Mouse (Mus musculus) heart, adult 2 months (tissue): ENCODE measurements around the gene Gm44511. TPM values are rescaled to one million over a fixed set of nuclear protein-coding genes. Genes with fewer than 3 reads are reported as not detected.

Source experiments
- DNase-seq, 2 experiments: peaks; one replicate each; pipeline ENCODE4 v3.0.0; 2021
- H3K27ac ChIP-seq: fragments of 200-600 bp; 2 replicates; pipeline ENCODE4 v1.8.1; 2022
- H3K27me3 ChIP-seq: fragments of 200-500 bp; 2 replicates; pipeline ENCODE4 v1.6.1; 2012; ENCODE audit warnings: mild to moderate bottlenecking, low read length, inconsistent platforms, mixed read lengths; ENCODE audit not compliant: control insufficient read depth, insufficient read depth
- H3K36me3 ChIP-seq: fragments of 200-500 bp; 2 replicates; pipeline ENCODE4 v1.6.1; 2012; ENCODE audit warnings: low read length, inconsistent platforms; ENCODE audit not compliant: control insufficient read depth, insufficient read depth
- H3K4me1 ChIP-seq: fragments of 200-500 bp; 2 replicates; pipeline ENCODE4 v1.6.1; 2011; ENCODE audit warnings: low read length; ENCODE audit not compliant: control insufficient read depth, insufficient read depth
- H3K4me3 ChIP-seq: fragments of 200-600 bp; 2 replicates; pipeline ENCODE4 v1.8.1; 2022
- H3K79me2 ChIP-seq: fragments of 200-500 bp; replicated peaks from 2 replicates; pipeline ENCODE4 v1.6.1; 2012; ENCODE audit warnings: mild to moderate bottlenecking, inconsistent platforms, low read length, moderate library complexity, mixed read lengths; ENCODE audit not compliant: control insufficient read depth, insufficient read depth
- H3K9ac ChIP-seq: fragments of 200-500 bp; 2 replicates; pipeline ENCODE4 v1.6.1; 2012; ENCODE audit warnings: low read depth, mild to moderate bottlenecking, control low read depth, inconsistent platforms, low read length, mixed read lengths
- CTCF ChIP-seq: fragments of 200-600 bp; IDR thresholded peaks from 2 replicates; pipeline ENCODE4 v1.8.1; 2022; ENCODE audit warnings: antibody characterized with exemption, mild to moderate bottlenecking, moderate library complexity
- EP300 ChIP-seq: fragments of 200-500 bp; IDR thresholded peaks from 2 replicates; pipeline ENCODE4 v1.6.1; 2011; ENCODE audit warnings: low read depth, low read length, control low read depth; ENCODE audit not compliant: insufficient read depth
- POLR2A ChIP-seq: fragments of 200-500 bp; IDR thresholded peaks from 2 replicates; pipeline ENCODE4 v1.6.1; 2011; ENCODE audit warnings: mild to moderate bottlenecking, low read depth, low read length, control low read depth; ENCODE audit not compliant: insufficient read depth
- WGBS: fragments of 180-500 bp; shearing (Covaris S2); methylation state at CpG from one replicate; pipeline ENCODE4 v1.1.7; 2018; 5-methylcytosine and 5-hydroxymethylcytosine counted together
- intact Hi-C: fragments of 180-260 bp; cut with DNase I; formaldehyde crosslinking; loops from one replicate; pipeline ENCODE4 v1.15.1; 2025
- polyA plus RNA-seq: library from polyadenylated mRNA; depleted of rRNA; stranded (reverse); fragments of >200 nt; gene quantifications from 2 replicates; pipeline ENCODE4 v1.2.3, GENCODE M21; 2012; rRNA removed
- total RNA-seq, 2 experiments: library from RNA; stranded (reverse); gene quantifications; 2 replicates each; pipeline ENCODE4 v1.2.3; 2021

Gene Gm44511
- total and polyA plus RNA-seq, 3 experiments: 0.86 TPM; not detected in 2

GRCm38 (mm10) chr6:128737445-128737844, 88.7 kb downstream of the Gm44511 start:
- H3K79me2 ChIP-seq: no peaks in the 10 kb centered on the region
- H3K27me3 ChIP-seq: no peaks in the 10 kb centered on the region
- WGBS: 81% methylated on average over 7 of the region's 7 CpGs
- H3K4me3 ChIP-seq: no peak overlapping the region
- H3K9ac ChIP-seq: no peak overlapping the region
- no peak overlapping the region for H3K27ac ChIP-seq
- no peaks in the 10 kb centered on the region for H3K36me3 ChIP-seq
- intact Hi-C loops: loop anchor here (5.0 kb wide), 1 partner anchor 100 kb away; no protein-coding TSS in a partner anchor
- DNase-seq: no peak
- TF ChIP-seq EP300 (no peak), CTCF (no peak), POLR2A (no peak)
- no peaks in the 10 kb centered on the region for H3K4me1 ChIP-seq

- H3K4me3 ChIP-seq: no peak overlapping the region
- intact Hi-C loops: loop anchor here (5.0 kb wide), 1 partner anchor 99 kb away; no protein-coding TSS in a partner anchor
- TF ChIP-seq CTCF (peak; percentile 59), POLR2A (no peak), EP300 (no peak)
- no peaks in the 10 kb centered on the region for H3K4me1 ChIP-seq
- H3K79me2 ChIP-seq: no peaks in the 10 kb centered on the region
- H3K36me3 ChIP-seq: no peaks in the 10 kb centered on the region
- H3K9ac ChIP-seq: no peak overlapping the region
- H3K27me3 ChIP-seq: no peaks in the 10 kb centered on the region
- H3K27ac ChIP-seq: no peak overlapping the region
- peak in 1 of 2 experiments; percentile 33 for DNase-seq
Observed at GRCm38 (mm10) chr6:128736100-128736499, 90.0 kb downstream of the Gm44511 start.

DNA sequence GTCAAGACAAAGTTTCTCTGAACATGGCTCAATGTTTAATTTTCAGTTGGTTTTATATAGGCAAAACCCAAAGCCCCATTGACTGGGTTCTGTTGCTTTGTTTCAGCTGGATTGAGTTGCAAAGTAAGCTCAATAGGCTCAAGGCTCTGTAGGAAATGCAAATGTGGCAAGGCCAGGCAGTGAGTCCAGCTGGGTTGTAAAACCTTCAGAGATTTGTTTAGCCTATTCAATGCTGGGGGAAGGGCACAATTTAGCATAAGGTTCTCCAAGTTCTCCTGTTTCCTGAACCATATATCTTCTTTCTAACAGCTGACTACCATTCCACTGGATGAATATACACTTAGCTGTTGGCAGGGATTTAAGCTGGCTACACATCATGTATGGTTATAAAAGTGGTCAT, 91.2 kb downstream of the Gm44511 start:
- no peaks in the 10 kb centered on the region for H3K79me2 ChIP-seq
- H3K4me1 ChIP-seq: no peaks in the 10 kb centered on the region
- no peak for DNase-seq
- no peak overlapping the region for H3K9ac ChIP-seq
- H3K4me3 ChIP-seq: no peak overlapping the region
- H3K36me3 ChIP-seq: no peaks in the 10 kb centered on the region
- H3K27me3 ChIP-seq: no peaks in the 10 kb centered on the region
- no peak overlapping the region for H3K27ac ChIP-seq
- no peak for TF ChIP-seq CTCF
- TF ChIP-seq EP300: no peak
- TF ChIP-seq POLR2A: no peak
- intact Hi-C loops: loop anchor here (5.0 kb wide), 1 partner anchor 98 kb away; no protein-coding TSS in a partner anchor

- intact Hi-C loops: no loop called here
- no peak overlapping the region for H3K4me3 ChIP-seq
- H3K4me1 ChIP-seq: no peaks in the 10 kb centered on the region
- no peaks in the 10 kb centered on the region for H3K27me3 ChIP-seq
- TF ChIP-seq POLR2A (no peak), CTCF (no peak), EP300 (no peak)
- H3K79me2 ChIP-seq: no peaks in the 10 kb centered on the region
- no peak overlapping the region; the same call in 1 of the 2 replicates for H3K27ac ChIP-seq
- H3K36me3 ChIP-seq: no peaks in the 10 kb centered on the region
- 44% methylated on average over 5 of the region's 5 CpGs for WGBS
- DNase-seq: no peak
- H3K9ac ChIP-seq: no peak overlapping the region
Observed at GRCm38 (mm10) chr6:128733908-128734679, 92.0 kb downstream of the Gm44511 start.

DNA sequence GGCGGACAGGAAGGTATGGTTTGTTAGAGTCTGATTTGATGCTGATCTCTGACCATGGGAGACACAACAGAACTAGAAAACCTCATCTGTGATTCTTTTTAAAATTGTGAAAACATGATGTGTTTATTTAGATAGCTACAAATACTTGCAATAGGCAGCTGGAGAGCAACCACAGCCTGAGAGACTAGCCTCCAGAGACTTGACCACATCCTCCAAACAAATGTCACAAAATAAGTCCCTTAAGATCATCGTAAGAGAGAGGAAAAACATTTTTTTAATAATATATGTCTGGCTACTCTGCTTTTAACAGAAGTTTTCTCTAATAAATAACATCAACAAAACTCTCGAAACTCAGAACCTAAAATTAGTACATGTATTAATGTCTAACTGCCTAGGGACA, 94.1 kb downstream of the Gm44511 start:
- no peak for TF ChIP-seq EP300
- H3K27ac ChIP-seq: peak overlapping the region; percentile 53
- H3K36me3 ChIP-seq: no peaks in the 10 kb centered on the region
- H3K27me3 ChIP-seq: no peaks in the 10 kb centered on the region
- no peaks in the 10 kb centered on the region for H3K4me1 ChIP-seq
- WGBS: 69% methylated on average over 3 of the region's 3 CpGs
- H3K4me3 ChIP-seq: no peak overlapping the region
- intact Hi-C loops: no loop called here
- DNase-seq: peak in 1 of 2 experiments; percentile 23
- no peaks in the 10 kb centered on the region for H3K79me2 ChIP-seq
- no peak overlapping the region for H3K9ac ChIP-seq

Other genes with a start within 250 kb of the Gm44511 start
- gene A2ml1, start 244.7 kb downstream of the Gm44511 start, total RNA-seq: not detected
- gene A2ml1, start 244.7 kb downstream of the Gm44511 start, polyA plus RNA-seq: 1.6 TPM in 1 of 2 replicates, not detected in the other
- gene Klrb1a, start 202.8 kb downstream of the Gm44511 start, total RNA-seq: not detected
- 0.20 and 0.59 TPM in 2 replicates for gene Klrb1a, start 202.8 kb downstream of the Gm44511 start, polyA plus RNA-seq
- gene Clec2h, start 163.9 kb downstream of the Gm44511 start, total RNA-seq: 1 to 10 TPM in 1 of 2 experiments, under 1 TPM in 1; 0.89 to 1.0 TPM
- not detected in 2 replicates for gene Clec2h, start 163.9 kb downstream of the Gm44511 start, polyA plus RNA-seq
- gene Klrb1, start 103.3 kb downstream of the Gm44511 start, total RNA-seq: not detected
- gene Klrb1, start 103.3 kb downstream of the Gm44511 start, polyA plus RNA-seq: not detected in 2 replicates
- gene Klrb1c, start 37.1 kb downstream of the Gm44511 start, total RNA-seq: under 1 TPM; 0.18 TPM
- gene Klrb1c, start 37.1 kb downstream of the Gm44511 start, polyA plus RNA-seq: 0.20 and 0.92 TPM in 2 replicates
- not detected for gene Klrb1b, start within 50 bp of the Gm44511 start, total RNA-seq
- 0.41 TPM in 1 of 2 replicates, not detected in the other for gene Klrb1b, start within 50 bp of the Gm44511 start, polyA plus RNA-seq
- under 1 TPM in 1 of 2 experiments, not detected in 1; 0.14 TPM for gene Clec2i, start 61.3 kb upstream of the Gm44511 start, total RNA-seq
- 0.12 and 0.31 TPM in 2 replicates for gene Clec2i, start 61.3 kb upstream of the Gm44511 start, polyA plus RNA-seq
- gene BC035044, start 64.8 kb upstream of the Gm44511 start, total RNA-seq: under 1 TPM in 1 of 2 experiments, not detected in 1; 0.47 TPM
- gene BC035044, start 64.8 kb upstream of the Gm44511 start, polyA plus RNA-seq: 0.35 and 0.50 TPM in 2 replicates
- 1 to 10 TPM; 1.5 to 2.9 TPM for gene Clec2g, start 108.1 kb upstream of the Gm44511 start, total RNA-seq
- gene Clec2g, start 108.1 kb upstream of the Gm44511 start, polyA plus RNA-seq: not detected in 2 replicates
- not detected for gene Klrb1f, start 219.6 kb upstream of the Gm44511 start, total RNA-seq
- gene Klrb1f, start 219.6 kb upstream of the Gm44511 start, polyA plus RNA-seq: 0.09 and 1.2 TPM in 2 replicates